Mouse (Mus musculus) liver, postnatal 0 days (tissue): ENCODE data around the gene Phf23.

Experiments
- CTCF ChIP-seq: sonication (generic); IDR thresholded peaks from 2 replicates; pipeline ENCODE4 v1.5.1; 2016; ENCODE audit warnings: antibody characterized with exemption, low read depth
- EP300 ChIP-seq: IDR thresholded peaks from 2 replicates; pipeline ENCODE4 v1.6.1; 2016; ENCODE audit warnings: antibody characterized with exemption, low read depth, mild to moderate bottlenecking

- TF ChIP-seq EP300 (no peak), CTCF (peak; percentile 76)
Observed at GRCm38 (mm10) chr11:70001865-70002264, 6.3 kb downstream of the Phf23 start.
